Mouse (Mus musculus): Measurements from ENCODE around the gene Elmo1. TPM values are rescaled to one million over a fixed set of nuclear protein-coding genes. Genes with fewer than 3 reads are reported as not detected.

The Elmo1 gene
- total and polyA plus RNA-seq, 3 experiments = 23.1 to 50.2 (median 32.2) TPM

DNA sequence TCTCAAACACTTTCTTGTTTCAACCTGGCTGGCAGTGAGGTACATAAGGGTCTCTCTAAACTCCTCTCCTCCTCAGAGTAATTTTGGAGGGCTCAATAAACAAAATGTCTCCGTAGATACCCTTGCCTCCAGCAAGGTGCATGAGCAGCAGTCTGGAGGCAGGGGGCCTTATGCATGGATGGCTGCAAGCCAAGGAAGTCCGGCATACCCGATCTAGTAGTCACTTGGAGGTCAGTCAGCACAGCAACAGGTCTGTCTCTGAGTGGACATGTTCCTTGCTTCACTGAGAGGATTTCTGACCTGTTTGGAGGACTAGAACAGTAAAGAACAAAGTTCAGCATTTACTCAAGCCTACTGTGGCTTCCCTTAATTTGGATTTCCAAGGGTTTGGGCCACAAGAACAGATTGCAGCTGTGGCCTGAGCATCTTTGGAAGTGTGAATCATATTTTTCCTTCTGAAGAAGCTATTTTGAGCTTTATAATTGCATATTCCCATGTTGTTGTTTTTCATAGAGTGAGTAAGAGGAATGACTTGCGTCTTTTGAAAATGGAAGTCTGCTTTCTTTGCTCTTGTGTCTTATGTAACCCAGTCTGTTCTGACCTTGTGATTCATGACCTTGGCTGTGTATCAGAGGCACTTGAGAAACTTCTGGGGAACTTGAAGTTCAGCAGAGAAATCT, 296.2 kb downstream of the Elmo1 start:
- Histone ChIP-seq H3K36me3 (replicated peaks in 1 of 2; ENCODE audit: control insufficient read depth in 1 of 2, insufficient read depth in 1 of 2, low read length in 1 of 2) (peaks cover 7 to 59% of the 10 kb centered on the region in 2 experiments), H3K4me3 (replicated peaks in 1 of 3; ENCODE audit: low read depth in 2 of 3, low read length in 2 of 3, poor library complexity in 1 of 3) (no peak overlapping the region), H3K27ac (ENCODE audit: insufficient read depth, low read depth) (no peak overlapping the region), H3K4me1 (ENCODE audit: control insufficient read depth in 1 of 2, insufficient read depth in 2 of 2) (peaks cover 0 to 12% of the 10 kb centered on the region in 2 experiments; a peak in 1 of 4 replicates), H3K9me3 (replicated peaks; ENCODE audit: low read length) (no peaks in the 10 kb centered on the region), H3K4me2 (ENCODE audit: insufficient read depth, low read depth, poor library complexity, severe bottlenecking) (no peak overlapping the region), H3K9ac (ENCODE audit: insufficient read depth, low read depth) (no peak overlapping the region), H3K27me3 (replicated peaks) (no peaks in the 10 kb centered on the region), H3K79me2 (replicated peaks; ENCODE audit: control insufficient read depth, extremely low read depth, insufficient read depth, poor library complexity, severe bottlenecking) (no peaks in the 10 kb centered on the region)
- TF ChIP-seq GABPA (IDR thresholded peaks at IDR 0.05; ENCODE audit: insufficient replicate concordance, low read depth, low read length) (no peak), ZMIZ1 (IDR thresholded peaks at IDR 0.05; ENCODE audit: low read depth, low read length) (no peak), BHLHE40 (IDR thresholded peaks at IDR 0.05; ENCODE audit: low read depth, low read length) (no peak), MAZ (IDR thresholded peaks at IDR 0.05; ENCODE audit: low read depth, low read length) (no peak), TBP (conservative IDR thresholded peaks at IDR 0.05; ENCODE audit: low read depth, low read length) (no peak)
- in situ Hi-C loops (cut with MboI; ENCODE audit: low pct_ligation_motif_present, low pct_unique_long_range_greater_than_20kb, low sequenced_read_pairs) = no loop called here
- DNase-seq (ENCODE audit: extremely low read depth) = no peak
- dilution Hi-C loops (cut with MboI; ENCODE audit: extremely low pct_ligation_motif_present, extremely low pct_unique_long_range_greater_than_20kb, low sequenced_read_pairs) = no loop called here

DNA sequence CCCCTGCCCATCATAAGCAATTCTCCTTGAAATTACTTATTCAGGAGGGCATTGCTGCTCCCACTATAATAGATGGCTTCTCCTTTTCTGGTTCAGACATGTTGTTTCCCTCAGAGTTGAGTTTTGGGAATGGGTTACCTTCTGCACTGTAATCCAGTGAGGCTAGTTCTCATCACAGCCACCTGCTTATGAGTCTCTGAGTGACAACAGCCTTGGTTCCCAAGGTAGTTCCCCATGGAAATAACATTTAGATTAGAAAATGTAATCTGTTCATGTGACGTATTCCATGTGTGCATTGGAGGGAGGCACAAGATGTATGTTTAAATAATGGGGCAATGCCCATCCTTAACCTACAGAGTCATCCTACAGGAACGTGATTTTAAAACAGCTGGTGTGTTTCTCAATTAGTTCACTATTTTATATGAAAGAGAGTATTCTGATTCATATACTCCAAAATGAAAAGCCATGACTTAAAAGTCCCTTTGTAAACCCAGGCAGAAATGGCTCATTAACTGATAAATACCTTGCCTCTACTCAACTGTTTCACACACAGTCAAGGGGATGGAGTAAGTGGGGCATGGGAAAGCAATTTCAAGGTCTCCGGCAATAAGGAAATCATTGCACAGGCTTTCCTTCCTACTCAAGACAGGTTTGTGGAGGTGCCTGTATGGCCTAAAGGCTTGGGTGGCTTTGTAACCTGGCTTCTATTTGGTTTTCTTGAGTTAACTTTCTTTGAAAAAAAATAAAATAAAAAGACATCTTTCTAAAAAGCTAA, 302.6 kb downstream of the Elmo1 start:
- peaks cover 0 to 57% of the 10 kb centered on the region in 2 experiments for H3K36me3 ChIP-seq (replicated peaks in 1 of 2; ENCODE audit: control insufficient read depth in 1 of 2, insufficient read depth in 1 of 2, low read length in 1 of 2)
- no peaks in the 10 kb centered on the region for H3K79me2 ChIP-seq (replicated peaks; ENCODE audit: control insufficient read depth, extremely low read depth, insufficient read depth, poor library complexity, severe bottlenecking)
- TF ChIP-seq ZNF384 (IDR thresholded peaks at IDR 0.05; ENCODE audit: low read depth, low read length) = no peak
- no peak for TF ChIP-seq UBTF (IDR thresholded peaks at IDR 0.05; ENCODE audit: low read depth, low read length)
- TF ChIP-seq RAD21 (IDR thresholded peaks at IDR 0.05; ENCODE audit: low read depth, low read length) = no peak
- TF ChIP-seq SIN3A (IDR thresholded peaks at IDR 0.05; ENCODE audit: low read length) = no peak
- no peak for TF ChIP-seq ZKSCAN1 (IDR thresholded peaks at IDR 0.05; ENCODE audit: borderline replicate concordance, low read depth, low read length)
- TF ChIP-seq MAFK (IDR thresholded peaks at IDR 0.05; ENCODE audit: insufficient replicate concordance, low read length) = no peak
- no peak for TF ChIP-seq MEF2A (IDR thresholded peaks at IDR 0.05; ENCODE audit: borderline replicate concordance, low read depth, low read length)
- H3K27ac ChIP-seq (ENCODE audit: insufficient read depth, low read depth) = no peak overlapping the region
- DNase-seq (ENCODE audit: extremely low read depth) = no peak
- H3K9me3 ChIP-seq (replicated peaks; ENCODE audit: low read length) = no peaks in the 10 kb centered on the region
- no peaks in the 10 kb centered on the region for H3K4me1 ChIP-seq (ENCODE audit: control insufficient read depth in 1 of 2, insufficient read depth in 2 of 2)
- no peaks in the 10 kb centered on the region for H3K27me3 ChIP-seq (replicated peaks)
- H3K9ac ChIP-seq (ENCODE audit: insufficient read depth, low read depth) = no peak overlapping the region
- in situ Hi-C loops (cut with MboI; ENCODE audit: low pct_ligation_motif_present, low pct_unique_long_range_greater_than_20kb, low sequenced_read_pairs) (no loop called here), dilution Hi-C loops (cut with MboI; ENCODE audit: extremely low pct_ligation_motif_present, extremely low pct_unique_long_range_greater_than_20kb, low sequenced_read_pairs) (no loop called here)
- H3K4me2 ChIP-seq (ENCODE audit: insufficient read depth, low read depth, poor library complexity, severe bottlenecking) = no peak overlapping the region
- no peak overlapping the region for H3K4me3 ChIP-seq (replicated peaks in 1 of 3; ENCODE audit: low read depth in 2 of 3, low read length in 2 of 3, poor library complexity in 1 of 3)
